Comparison of ENCODE assay signal across 18 mouse cellular contexts in genomic region chr3:142106227-142106626, GRCm38 (mm10).
"Had no signal": no experiment of that assay in that cellular context is flagged by ENCODE, and none has a peak within 500 bp of the region (broad histone marks: within the 10 kb centered on the region; RNA-seq: fewer than 3 reads in every experiment).

No protein-coding gene starts in this region.

- H3K4me3 ChIP-seq: layer of hippocampus, adult 2 months; limb, embryonic 10.5 days; limb, embryonic 13.5 days; liver, embryonic 13.5 days; stomach, embryonic 15.5 days had no signal

- ATAC-seq: intestine, postnatal 0 days had no signal

- H3K27me3 ChIP-seq: liver, embryonic 13.5 days; stomach, embryonic 15.5 days had no signal

- DNase-seq: kidney, adult 2 months; kidney, postnatal 25 days; liver; liver, embryonic 13.5 days; lung, adult 2 months; lung, postnatal 4 days; midbrain, embryonic 14.5 days; right cerebral cortex, postnatal 25 days; spleen, adult 18-20 months; thymus, adult 18-20 months; thymus, postnatal 36 days had no signal

- H3K36me3 ChIP-seq: limb, embryonic 13.5 days; liver, embryonic 13.5 days; stomach, embryonic 15.5 days had no signal

- H3K9ac ChIP-seq: limb, embryonic 13.5 days; liver, embryonic 13.5 days; stomach, embryonic 15.5 days had no signal

- H3K4me1 ChIP-seq: liver, embryonic 13.5 days; stomach, embryonic 15.5 days had no signal

- H3K4me2 ChIP-seq: limb, embryonic 13.5 days; liver, embryonic 13.5 days; midbrain, embryonic 11.5 days; stomach, embryonic 15.5 days had no signal

- H3K27ac ChIP-seq: kidney, postnatal 0 days; layer of hippocampus, adult 2 months; limb, embryonic 10.5 days; limb, embryonic 13.5 days; liver, embryonic 13.5 days; stomach, embryonic 15.5 days had no signal

- H3K9me3 ChIP-seq: limb, embryonic 10.5 days; limb, embryonic 13.5 days; liver, embryonic 13.5 days; stomach, embryonic 15.5 days had no signal
